Mouse (Mus musculus): Measurements from ENCODE around the gene Fubp3. TPM values are rescaled to one million over a fixed set of nuclear protein-coding genes. Genes with fewer than 3 reads are reported as not detected.

The Fubp3 gene
- total and polyA plus RNA-seq, 3 experiments = 64.4 to 186 (median 65.0) TPM

- peaks cover 11% of the 10 kb centered on the region for H3K9me3 ChIP-seq (replicated peaks)
- H3K4me3 ChIP-seq (ENCODE audit: low read depth, low read length) = no peak overlapping the region
- DNase-seq (ENCODE audit: low spot score) (no peak), ATAC-seq (ENCODE audit: extremely low read depth, insufficient number of reproducible peaks, low FRiP score, poor library complexity, severe bottlenecking) (no peak)
- H3K27me3 ChIP-seq (ENCODE audit: insufficient read depth, low read length) = peaks cover 67% of the 10 kb centered on the region
- H3K36me3 ChIP-seq (replicated peaks) = no peaks in the 10 kb centered on the region
- no peaks in the 10 kb centered on the region for H3K4me1 ChIP-seq (ENCODE audit: insufficient read depth, low read depth, low read length)
- TF ChIP-seq GATA1 (IDR thresholded peaks at IDR 0.05; ENCODE audit: borderline replicate concordance, low read length) (no peak), POLR2AphosphoS5 (IDR thresholded peaks at IDR 0.05; ENCODE audit: insufficient replicate concordance, low read depth, low read length) (no peak), CTCF (IDR thresholded peaks at IDR 0.05; ENCODE audit: low read depth, low read length) (no peak), TAL1 (conservative IDR thresholded peaks at IDR 0.05; ENCODE audit: low read depth, low read length) (no peak), GATA2 (IDR thresholded peaks at IDR 0.05; ENCODE audit: borderline replicate concordance, low read depth, low read length) (no peak)
These were observed 63.1 kb downstream of the Fubp3 start for GRCm38 (mm10) chr2:31635281-31636137.

DNA sequence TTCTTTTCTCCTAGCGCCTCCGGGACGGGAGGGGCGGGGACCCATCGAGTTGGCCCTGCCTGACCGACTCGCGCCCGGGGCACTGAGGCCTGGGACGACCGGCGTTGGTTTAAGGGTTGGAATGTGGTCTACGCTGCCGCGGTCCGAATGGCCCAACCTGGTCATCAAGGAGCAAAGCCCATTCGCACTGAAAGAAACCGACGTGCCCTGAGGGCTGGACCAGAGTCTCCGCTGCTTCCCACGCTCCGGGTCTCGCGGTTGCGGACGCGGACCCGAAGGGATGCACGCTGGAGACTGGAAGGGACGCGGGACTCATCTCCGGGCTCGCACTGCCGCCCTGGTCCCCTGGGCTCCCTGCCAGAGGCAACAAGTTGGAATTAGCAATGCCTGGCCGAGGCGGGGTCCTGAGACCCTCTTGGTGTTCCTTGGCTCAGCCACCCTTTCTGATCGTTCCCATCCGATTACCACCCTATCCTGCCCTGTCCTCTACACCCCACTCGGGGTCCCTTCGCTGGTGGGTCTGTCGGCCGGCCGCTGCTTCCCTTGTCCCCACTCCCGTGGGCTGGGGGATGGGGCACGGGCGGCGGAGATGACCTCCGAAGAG, 63.8 kb downstream of the Fubp3 start:
- DNase-seq (ENCODE audit: low spot score) (no peak), ATAC-seq (ENCODE audit: extremely low read depth, insufficient number of reproducible peaks, low FRiP score, poor library complexity, severe bottlenecking) (no peak)
- Histone ChIP-seq H3K36me3 (replicated peaks) (no peaks in the 10 kb centered on the region), H3K27me3 (ENCODE audit: insufficient read depth, low read length) (peaks cover 71% of the 10 kb centered on the region), H3K9me3 (replicated peaks) (peaks cover 11% of the 10 kb centered on the region), H3K4me1 (ENCODE audit: insufficient read depth, low read depth, low read length) (no peaks in the 10 kb centered on the region), H3K4me3 (ENCODE audit: low read depth, low read length) (no peak overlapping the region)
- no peak for TF ChIP-seq GATA1 (IDR thresholded peaks at IDR 0.05; ENCODE audit: borderline replicate concordance, low read length)
- no peak for TF ChIP-seq CTCF (IDR thresholded peaks at IDR 0.05; ENCODE audit: low read depth, low read length)
- no peak for TF ChIP-seq POLR2AphosphoS5 (IDR thresholded peaks at IDR 0.05; ENCODE audit: insufficient replicate concordance, low read depth, low read length)
- TF ChIP-seq TAL1 (conservative IDR thresholded peaks at IDR 0.05; ENCODE audit: low read depth, low read length) = no peak
- no peak for TF ChIP-seq GATA2 (IDR thresholded peaks at IDR 0.05; ENCODE audit: borderline replicate concordance, low read depth, low read length)

DNA sequence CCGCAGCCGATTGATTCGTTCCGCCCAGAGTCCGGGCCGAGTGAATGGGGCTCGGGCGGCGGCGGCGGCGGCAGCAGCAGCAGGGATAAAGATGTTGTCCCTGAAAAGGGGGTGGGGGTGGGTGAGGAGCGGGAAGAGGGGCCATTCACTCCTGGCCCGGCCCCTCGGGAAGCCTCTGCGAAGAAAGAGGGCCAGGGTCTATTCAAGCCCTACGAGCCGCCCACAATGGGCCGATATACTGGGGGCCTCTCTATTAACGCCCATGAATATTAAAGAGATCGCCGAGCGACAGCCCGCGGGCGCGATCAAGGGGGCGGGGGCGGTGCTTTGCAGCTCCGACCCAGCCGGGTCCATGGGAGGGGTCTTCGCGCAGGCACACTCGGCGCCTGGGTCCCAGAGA, 64.3 kb downstream of the Fubp3 start:
- Histone ChIP-seq H3K36me3 (replicated peaks) (no peaks in the 10 kb centered on the region), H3K4me1 (ENCODE audit: insufficient read depth, low read depth, low read length) (no peaks in the 10 kb centered on the region), H3K4me3 (ENCODE audit: low read depth, low read length) (no peak overlapping the region), H3K27me3 (ENCODE audit: insufficient read depth, low read length) (peaks cover 75% of the 10 kb centered on the region), H3K9me3 (replicated peaks) (peaks cover 11% of the 10 kb centered on the region)
- no peak for TF ChIP-seq POLR2AphosphoS5 (IDR thresholded peaks at IDR 0.05; ENCODE audit: insufficient replicate concordance, low read depth, low read length)
- TF ChIP-seq TAL1 (conservative IDR thresholded peaks at IDR 0.05; ENCODE audit: low read depth, low read length) = no peak
- TF ChIP-seq GATA1 (IDR thresholded peaks at IDR 0.05; ENCODE audit: borderline replicate concordance, low read length) = no peak
- TF ChIP-seq CTCF (IDR thresholded peaks at IDR 0.05; ENCODE audit: low read depth, low read length) = no peak
- TF ChIP-seq GATA2 (IDR thresholded peaks at IDR 0.05; ENCODE audit: borderline replicate concordance, low read depth, low read length) = no peak
- no peak for DNase-seq (ENCODE audit: low spot score)
- no peak for ATAC-seq (ENCODE audit: extremely low read depth, insufficient number of reproducible peaks, low FRiP score, poor library complexity, severe bottlenecking)

DNA sequence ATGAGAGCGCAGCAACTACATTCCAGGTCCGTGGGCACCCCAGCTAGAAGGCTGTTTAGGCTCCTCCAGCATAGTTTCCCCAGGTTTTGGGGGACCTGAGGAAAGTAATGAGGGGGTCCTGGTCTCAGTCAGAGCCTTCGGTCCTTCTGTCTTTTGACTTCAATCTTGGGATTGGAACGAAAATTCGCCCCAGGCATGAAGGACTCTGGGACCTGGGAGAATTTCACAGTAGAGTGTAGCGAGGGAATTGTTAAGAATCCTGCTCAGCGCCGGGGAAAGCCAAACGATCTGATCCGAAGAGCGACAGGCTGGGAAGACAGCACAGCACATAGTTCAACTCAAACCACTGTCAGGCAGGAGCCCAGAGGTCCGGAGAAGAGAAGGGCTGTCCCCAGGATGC, 64.9 kb downstream of the Fubp3 start:
- DNase-seq (ENCODE audit: low spot score) (no peak), ATAC-seq (ENCODE audit: extremely low read depth, insufficient number of reproducible peaks, low FRiP score, poor library complexity, severe bottlenecking) (no peak)
- no peaks in the 10 kb centered on the region for H3K36me3 ChIP-seq (replicated peaks)
- H3K9me3 ChIP-seq (replicated peaks) = peaks cover 11% of the 10 kb centered on the region
- H3K4me1 ChIP-seq (ENCODE audit: insufficient read depth, low read depth, low read length) = no peaks in the 10 kb centered on the region
- TF ChIP-seq GATA1 (IDR thresholded peaks at IDR 0.05; ENCODE audit: borderline replicate concordance, low read length) = no peak
- no peak for TF ChIP-seq POLR2AphosphoS5 (IDR thresholded peaks at IDR 0.05; ENCODE audit: insufficient replicate concordance, low read depth, low read length)
- TF ChIP-seq CTCF (IDR thresholded peaks at IDR 0.05; ENCODE audit: low read depth, low read length) = no peak
- no peak for TF ChIP-seq TAL1 (conservative IDR thresholded peaks at IDR 0.05; ENCODE audit: low read depth, low read length)
- TF ChIP-seq GATA2 (IDR thresholded peaks at IDR 0.05; ENCODE audit: borderline replicate concordance, low read depth, low read length) = no peak
- peaks cover 80% of the 10 kb centered on the region for H3K27me3 ChIP-seq (ENCODE audit: insufficient read depth, low read length)
- H3K4me3 ChIP-seq (ENCODE audit: low read depth, low read length) = no peak overlapping the region

GRCm38 (mm10) chr2:31637807-31638206, 65.4 kb downstream of the Fubp3 start:
- no peaks in the 10 kb centered on the region for H3K36me3 ChIP-seq (replicated peaks)
- H3K4me1 ChIP-seq (ENCODE audit: insufficient read depth, low read depth, low read length) = no peaks in the 10 kb centered on the region
- H3K9me3 ChIP-seq (replicated peaks) = peaks cover 11% of the 10 kb centered on the region
- peaks cover 84% of the 10 kb centered on the region for H3K27me3 ChIP-seq (ENCODE audit: insufficient read depth, low read length)
- no peak for DNase-seq (ENCODE audit: low spot score)
- TF ChIP-seq GATA2 (IDR thresholded peaks at IDR 0.05; ENCODE audit: borderline replicate concordance, low read depth, low read length) = no peak
- no peak for TF ChIP-seq GATA1 (IDR thresholded peaks at IDR 0.05; ENCODE audit: borderline replicate concordance, low read length)
- no peak for TF ChIP-seq POLR2AphosphoS5 (IDR thresholded peaks at IDR 0.05; ENCODE audit: insufficient replicate concordance, low read depth, low read length)
- no peak for TF ChIP-seq TAL1 (conservative IDR thresholded peaks at IDR 0.05; ENCODE audit: low read depth, low read length)
- TF ChIP-seq CTCF (IDR thresholded peaks at IDR 0.05; ENCODE audit: low read depth, low read length) = no peak
- no peak overlapping the region for H3K4me3 ChIP-seq (ENCODE audit: low read depth, low read length)
- no peak for ATAC-seq (ENCODE audit: extremely low read depth, insufficient number of reproducible peaks, low FRiP score, poor library complexity, severe bottlenecking)

All from G1E (cell line).